Mouse (Mus musculus) fibroblast of lung, adult 2 months (primary cell): Measurements from ENCODE around the gene Kcnh7.

Experiments used
- DNase-seq: peaks from one replicate; pipeline ENCODE4 v3.0.0-alpha.2; 2011; ENCODE audit warnings: low read depth

Kcnh7 gene

GRCm38 (mm10) chr2:63183563-63184545, at the start of gene Kcnh7:
TSS of gene Kcnh7 (minus strand) at chr2:63184287.
- no peak for DNase-seq

- no peak for DNase-seq
These were observed 23.3 kb upstream of the Kcnh7 start for GRCm38 (mm10) chr2:63207435-63207834.

- DNase-seq, result no peak
These were observed 1.9 kb upstream of the Kcnh7 start for GRCm38 (mm10) chr2:63186014-63186413.

- DNase-seq, result no peak
These were observed 704 bp upstream of the Kcnh7 start for GRCm38 (mm10) chr2:63184551-63185430.

- no peak for DNase-seq
These were observed 30.4 kb downstream of the Kcnh7 start for GRCm38 (mm10) chr2:63153701-63154100.

- no peak for DNase-seq
These were observed 56.1 kb downstream of the Kcnh7 start for GRCm38 (mm10) chr2:63127762-63128516.

- no peak for DNase-seq
These were observed 63.8 kb downstream of the Kcnh7 start for GRCm38 (mm10) chr2:63120316-63120715.

- DNase-seq, result no peak
These were observed 66.6 kb downstream of the Kcnh7 start for GRCm38 (mm10) chr2:63117209-63118193.

GRCm38 (mm10) chr2:63105971-63106370, 78.1 kb downstream of the Kcnh7 start:
- DNase-seq, result no peak

GRCm38 (mm10) chr2:63099676-63100075, 84.4 kb downstream of the Kcnh7 start:
- DNase-seq, result no peak

GRCm38 (mm10) chr2:63091775-63092174, 92.3 kb downstream of the Kcnh7 start:
- DNase-seq, result no peak

- DNase-seq, result no peak
These were observed 93.6 kb downstream of the Kcnh7 start for GRCm38 (mm10) chr2:63090447-63090846.

GRCm38 (mm10) chr2:63058386-63058785, 125.7 kb downstream of the Kcnh7 start:
- no peak for DNase-seq

- DNase-seq, result no peak
These were observed 134.2 kb downstream of the Kcnh7 start for GRCm38 (mm10) chr2:63049884-63050283.

GRCm38 (mm10) chr2:63039718-63040117, 144.4 kb downstream of the Kcnh7 start:
- no peak for DNase-seq

GRCm38 (mm10) chr2:63014909-63015308, 169.2 kb downstream of the Kcnh7 start:
- no peak for DNase-seq

- DNase-seq, result no peak
These were observed 174.9 kb downstream of the Kcnh7 start for GRCm38 (mm10) chr2:63009141-63009540.

GRCm38 (mm10) chr2:63002784-63003183, 181.3 kb downstream of the Kcnh7 start:
- no peak for DNase-seq

- DNase-seq, result no peak
These were observed 186.4 kb downstream of the Kcnh7 start for GRCm38 (mm10) chr2:62997692-62998091.

GRCm38 (mm10) chr2:62988616-62989015, 195.5 kb downstream of the Kcnh7 start:
- no peak for DNase-seq

- DNase-seq, result no peak
These were observed 200.2 kb downstream of the Kcnh7 start for GRCm38 (mm10) chr2:62983936-62984335.
